In genomic region chrX:52164134-52164737, GRCm38 (mm10) we compare ENCODE assay signal across 8 mouse cellular contexts. TPM values are rescaled to one million over a fixed set of nuclear protein-coding genes. Genes with fewer than 3 reads are reported as not detected.
A peak's percentile ranks its signal among the peaks of the same experiment; 100 is the strongest.
DNase-seq lines count a peak whose midpoint lies in the region; ATAC-seq and TF ChIP-seq lines count a peak whose summit lies in the region.

No protein-coding gene starts in this region.

- peak; percentile 4 to 21 for DNase-seq in lung, adult 18-20 months
- DNase-seq in lung, postnatal 36 days, result no peak
- peak; percentile 38 for DNase-seq in embryonic facial prominence, embryonic 11.5 days (ENCODE audit: low spot score)
- DNase-seq in limb, embryonic 14.5 days (ENCODE audit: low spot score), result no peak
- no peak for DNase-seq in ovary, postnatal 10 days (ENCODE audit: low spot score)
- no peak for DNase-seq in spleen, adult 12 weeks (ENCODE audit: low spot score)

- H3K27ac ChIP-seq in embryonic facial prominence, embryonic 11.5 days (replicated peaks; ENCODE audit: low read depth, low read length), result no peak overlapping the region
- H3K27ac ChIP-seq in heart, embryonic 16.5 days (ENCODE audit: low read length), result peak overlapping the region; percentile 78
- H3K27ac ChIP-seq in limb, embryonic 14.5 days (replicated peaks; ENCODE audit: low read depth, low read length), result peak overlapping the region; percentile 71; the same call in 1 of the 2 replicates
- no peak overlapping the region for H3K27ac ChIP-seq in neural tube, embryonic 12.5 days

- no peaks in the 10 kb centered on the region for H3K36me3 ChIP-seq in embryonic facial prominence, embryonic 11.5 days (replicated peaks; ENCODE audit: control insufficient read depth, insufficient read depth, low read depth, low read length)
- no peaks in the 10 kb centered on the region for H3K36me3 ChIP-seq in heart, embryonic 16.5 days (ENCODE audit: control insufficient read depth, insufficient read depth)
- H3K36me3 ChIP-seq in limb, embryonic 14.5 days (ENCODE audit: control insufficient read depth, insufficient read depth, low read length), result no peaks in the 10 kb centered on the region
- H3K36me3 ChIP-seq in neural tube, embryonic 12.5 days, result no peaks in the 10 kb centered on the region

- peak overlapping the region; percentile 53 for H3K4me3 ChIP-seq in embryonic facial prominence, embryonic 11.5 days (ENCODE audit: low read depth, low read length)
- H3K4me3 ChIP-seq in heart, embryonic 16.5 days (ENCODE audit: low read length), result peak overlapping the region; percentile 59
- H3K4me3 ChIP-seq in limb, embryonic 14.5 days (replicated peaks; ENCODE audit: low read length), result peak overlapping the region; percentile 55
- peak overlapping the region; percentile 48 for H3K4me3 ChIP-seq in neural tube, embryonic 12.5 days

- H3K27me3 ChIP-seq in embryonic facial prominence, embryonic 11.5 days (ENCODE audit: control insufficient read depth, insufficient read depth, low read length), result peaks cover 3% of the 10 kb centered on the region; the same call in 1 of the 2 replicates
- H3K27me3 ChIP-seq in heart, embryonic 16.5 days (ENCODE audit: control insufficient read depth, insufficient read depth, low read length), result no peaks in the 10 kb centered on the region
- H3K27me3 ChIP-seq in limb, embryonic 14.5 days (ENCODE audit: control insufficient read depth, insufficient read depth, low read length), result no peaks in the 10 kb centered on the region
- no peaks in the 10 kb centered on the region; the same call in none of the 2 replicates for H3K27me3 ChIP-seq in neural tube, embryonic 12.5 days (replicated peaks)

- no peak for ATAC-seq in embryonic facial prominence, embryonic 11.5 days (replicated peaks; ENCODE audit: insufficient number of reproducible peaks, low FRiP score, low TSS enrichment, low read depth)
- ATAC-seq in heart, embryonic 16.5 days (replicated peaks; ENCODE audit: extremely low read depth, insufficient read depth, low FRiP score), result 0 out of 2 replicates have a peak, but pooled peaks have one; percentile 15
- no peak for ATAC-seq in limb, embryonic 14.5 days (ENCODE audit: low FRiP score, low read depth)
- no peak; the same call in 1 of the 2 replicates for ATAC-seq in neural tube, embryonic 12.5 days (ENCODE audit: low FRiP score, low read depth)

- H3K4me1 ChIP-seq in embryonic facial prominence, embryonic 11.5 days (ENCODE audit: control insufficient read depth, insufficient read depth, low read length), result no peaks in the 10 kb centered on the region
- peaks cover 4% of the 10 kb centered on the region; the same call in 1 of the 2 replicates for H3K4me1 ChIP-seq in heart, embryonic 16.5 days (ENCODE audit: control insufficient read depth, insufficient read depth, low read length)
- 0 out of 2 replicates have a peak, but pooled peaks cover 6% of the 10 kb centered on the region for H3K4me1 ChIP-seq in limb, embryonic 14.5 days (ENCODE audit: control insufficient read depth, insufficient read depth, low read length)
- H3K4me1 ChIP-seq in neural tube, embryonic 12.5 days, result no peaks in the 10 kb centered on the region

- 11% methylated on average over 44 of the region's 44 CpGs for WGBS in embryonic facial prominence, embryonic 11.5 days
- 18% methylated on average over 43 of the region's 44 CpGs for WGBS in heart, embryonic 16.5 days
- 27% methylated on average over 36 of the region's 44 CpGs for WGBS in limb, embryonic 14.5 days
- WGBS in neural tube, embryonic 12.5 days, result 19% methylated on average over 44 of the region's 44 CpGs

- peak overlapping the region; percentile 71 for H3K4me2 ChIP-seq in embryonic facial prominence, embryonic 11.5 days (ENCODE audit: low read depth, low read length)
- peak overlapping the region; percentile 60 for H3K4me2 ChIP-seq in heart, embryonic 16.5 days (ENCODE audit: low read depth, low read length)
- peak overlapping the region; percentile 50 for H3K4me2 ChIP-seq in limb, embryonic 14.5 days (replicated peaks; ENCODE audit: low read depth, low read length, severe bottlenecking)
- peak overlapping the region; percentile 73 for H3K4me2 ChIP-seq in neural tube, embryonic 12.5 days (replicated peaks)

- H3K9ac ChIP-seq in embryonic facial prominence, embryonic 11.5 days (replicated peaks; ENCODE audit: low read length), result peak overlapping the region; percentile 60
- H3K9ac ChIP-seq in heart, embryonic 16.5 days (ENCODE audit: low read length), result peak overlapping the region; percentile 73
- peak overlapping the region; percentile 73 for H3K9ac ChIP-seq in limb, embryonic 14.5 days (ENCODE audit: low read depth, low read length, severe bottlenecking)
- peak overlapping the region; percentile 45; the same call in 1 of the 2 replicates for H3K9ac ChIP-seq in neural tube, embryonic 12.5 days

- no peaks in the 10 kb centered on the region for H3K9me3 ChIP-seq in embryonic facial prominence, embryonic 11.5 days (replicated peaks; ENCODE audit: control insufficient read depth, low read length)
- H3K9me3 ChIP-seq in heart, embryonic 16.5 days (replicated peaks; ENCODE audit: control insufficient read depth, low read length), result no peaks in the 10 kb centered on the region
- H3K9me3 ChIP-seq in limb, embryonic 14.5 days (ENCODE audit: control insufficient read depth, low read length), result no peaks in the 10 kb centered on the region
- no peaks in the 10 kb centered on the region for H3K9me3 ChIP-seq in neural tube, embryonic 12.5 days

- no peak for TF ChIP-seq POLR2A in limb, embryonic 14.5 days (IDR thresholded peaks at IDR 0.05; ENCODE audit: borderline replicate concordance, extremely low read depth, insufficient read depth, insufficient read length)

RNA-seq across cellular contexts. Expression of gene Gpc4, which starts 0.8 kb away (rescaled TPM):
- 30.7 and 34.7 TPM in 2 replicates for polyA plus RNA-seq in embryonic facial prominence, embryonic 11.5 days (2014; fragmentation: Nextera tagmentation; extraction: Ambion mirVana)
- polyA plus RNA-seq in heart, embryonic 16.5 days (2015; fragmentation: Nextera tagmentation; extraction: Ambion mirVana), result 45.5 and 45.6 TPM in 2 replicates
- 81.8 and 90.0 TPM in 2 replicates for polyA plus RNA-seq in limb, embryonic 14.5 days (2012; rRNA removed)
- 88.5 and 95.1 TPM in 2 replicates for polyA plus RNA-seq in limb, embryonic 14.5 days (2014; fragmentation: Nextera tagmentation; extraction: Ambion mirVana)
- polyA plus RNA-seq in neural tube, embryonic 12.5 days (2016; fragmentation: Nextera tagmentation; extraction: Ambion mirVana), result 16.0 and 16.9 TPM in 2 replicates

Comparison
In these comparisons a context has a peak if more than half of its experiments do, and no peak if none do; other contexts are left out.
1. DNase-seq: peak in lung, adult 18-20 months (2 of 2) and embryonic facial prominence, embryonic 11.5 days (single experiment); none in lung, postnatal 36 days (single experiment), limb, embryonic 14.5 days (single experiment), ovary, postnatal 10 days (single experiment) and spleen, adult 12 weeks (single experiment).
2. H3K27ac ChIP-seq: peak in heart, embryonic 16.5 days (single experiment) and limb, embryonic 14.5 days (single experiment); none in embryonic facial prominence, embryonic 11.5 days (single experiment) and neural tube, embryonic 12.5 days (single experiment).
3. Peak in every context shown above with its lines, with median percentiles within 50 percentile points of each other: H3K4me2 ChIP-seq, H3K4me3 ChIP-seq and H3K9ac ChIP-seq.